Comparison of ENCODE assay signal across 22 mouse cellular contexts in the genomic region with DNA sequence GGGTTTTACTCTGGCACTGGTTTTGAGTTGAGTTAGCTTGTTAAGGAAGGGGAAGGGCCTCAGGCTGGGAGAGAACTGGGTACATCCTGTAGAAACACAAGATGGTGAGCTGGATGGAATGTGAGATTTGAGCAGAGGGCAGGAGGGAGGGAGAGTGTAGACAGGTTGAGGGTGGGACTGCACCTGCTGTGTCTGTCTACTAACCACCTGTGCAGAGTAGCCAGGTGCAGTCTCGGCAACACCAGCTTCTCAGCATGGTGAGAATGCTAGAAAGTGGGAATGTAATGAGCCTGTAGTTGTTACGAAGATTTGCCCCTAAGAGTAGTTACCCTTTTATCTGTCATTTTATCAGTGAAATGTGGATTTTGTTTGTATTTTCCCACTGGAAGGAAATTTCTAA.
"Had no signal": no experiment of that assay in that cellular context is flagged by ENCODE, and none has a peak within 500 bp of the region (broad histone marks: within the 10 kb centered on the region; RNA-seq: fewer than 3 reads in every experiment).

No protein-coding gene starts in this region.

- H3K27ac ChIP-seq: liver, embryonic 13.5 days; liver, embryonic 15.5 days; lung, embryonic 15.5 days; macrophage; neural tube, embryonic 13.5 days; neural tube, embryonic 15.5 days had no signal

- ATAC-seq: liver, postnatal 0 days; lung, postnatal 0 days; midbrain, embryonic 16.5 days had no signal

- H3K9ac ChIP-seq: liver, embryonic 13.5 days; liver, embryonic 15.5 days; liver, postnatal 0 days; lung, embryonic 15.5 days; neural tube, embryonic 13.5 days; neural tube, embryonic 15.5 days had no signal

- H3K27me3 ChIP-seq: liver, embryonic 13.5 days; liver, embryonic 15.5 days; lung, embryonic 15.5 days; neural tube, embryonic 13.5 days; neural tube, embryonic 15.5 days had no signal

- H3K4me3 ChIP-seq: liver, embryonic 13.5 days; liver, embryonic 15.5 days; lung, embryonic 15.5 days; neural tube, embryonic 13.5 days; neural tube, embryonic 15.5 days had no signal

- H3K4me2 ChIP-seq: liver, embryonic 13.5 days; liver, embryonic 15.5 days; lung, embryonic 15.5 days; midbrain, embryonic 11.5 days; neural tube, embryonic 13.5 days; neural tube, embryonic 15.5 days had no signal

- H3K9me3 ChIP-seq: liver, embryonic 13.5 days; liver, embryonic 15.5 days; lung, embryonic 15.5 days; neural tube, embryonic 13.5 days; neural tube, embryonic 15.5 days had no signal

- DNase-seq: liver, embryonic 13.5 days; liver, postnatal 0 days; lung, adult 2 months; lung, postnatal 14 days; lung, postnatal 36 days; midbrain, embryonic 14.5 days; retina, postnatal 1 day; right cerebral cortex, adult 18-20 months; right cerebral cortex, postnatal 25 days; right cerebral cortex, postnatal 4 days; spleen, adult 18-20 months; thymus, adult 18-20 months; thymus, postnatal 14 days; thymus, postnatal 36 days had no signal
